Mouse (Mus musculus) lung, postnatal 36 days (tissue): ENCODE measurements at regions not wholly inside any gene's neighbourhood (a gene's known extent, or its start where the extent isn't known, plus 50 kb on each side); places are given as distances from the start of the nearest gene placed in this dataset.
A peak's percentile ranks its signal among the peaks of the same experiment; 100 is the strongest.
"Not testable (repeated sequence)": the region's sequence is repeated elsewhere in the genome, so short reads cannot be mapped to it uniquely, and the experiment has no call there.

Source experiments
- DNase-seq: peaks from one replicate; pipeline ENCODE4 v3.0.0; 2022; ENCODE audit warnings: mixed read lengths

DNA sequence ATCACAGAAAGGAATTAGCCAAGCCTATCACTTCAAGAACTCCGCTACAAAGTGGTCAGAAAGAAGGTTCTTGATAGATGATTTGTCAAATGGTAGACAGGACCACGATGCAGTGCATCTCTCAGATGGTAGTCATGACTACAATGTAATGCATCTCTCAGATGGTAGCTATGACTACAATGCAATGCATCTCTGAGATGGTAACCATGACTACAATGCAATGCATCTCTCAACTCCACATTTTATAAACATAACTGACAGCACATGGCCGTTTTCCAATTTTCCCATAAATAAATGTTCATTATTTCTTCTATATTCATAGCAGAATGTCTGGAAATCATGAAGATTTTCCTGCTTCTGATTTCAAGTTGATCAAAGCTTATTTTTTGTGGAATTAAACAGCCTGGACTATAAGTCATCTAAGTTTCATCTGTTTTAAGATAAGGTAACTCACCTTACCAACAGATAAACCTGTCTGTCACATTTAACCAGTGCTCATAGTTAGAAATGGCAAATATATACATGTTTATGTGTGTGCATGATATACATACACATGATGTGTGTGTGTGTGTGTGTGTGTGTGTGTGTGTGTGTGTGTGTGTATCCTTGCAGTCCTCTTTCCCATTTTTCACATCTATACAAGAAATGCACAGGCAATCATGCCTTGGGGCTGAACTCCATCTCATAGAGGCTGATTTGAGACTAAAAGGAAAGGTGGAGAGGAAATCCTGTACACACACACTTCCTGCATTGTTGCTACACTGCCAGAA lies 122.4 kb downstream of the Phf3 start:
- no peak for DNase-seq

DNA sequence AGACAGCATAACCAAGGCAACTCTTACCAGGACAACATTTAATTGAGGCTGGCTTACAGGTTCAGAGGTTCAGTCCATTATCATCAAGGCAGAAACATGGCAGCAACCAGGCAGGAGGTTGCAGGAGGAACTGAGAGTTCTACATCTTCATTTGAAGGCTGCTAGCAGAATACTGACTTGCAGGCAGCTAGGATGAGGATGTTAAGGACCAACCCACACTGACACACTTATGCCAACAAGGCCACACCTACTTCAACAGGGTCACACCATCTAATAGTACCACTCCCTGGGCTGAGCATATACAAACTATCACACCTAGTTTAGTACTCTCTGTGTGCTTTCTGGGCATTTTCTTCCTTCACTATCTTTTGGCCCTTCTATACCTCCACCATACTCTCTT lies 131.8 kb downstream of the Phf3 start:
- no peak for DNase-seq

DNA sequence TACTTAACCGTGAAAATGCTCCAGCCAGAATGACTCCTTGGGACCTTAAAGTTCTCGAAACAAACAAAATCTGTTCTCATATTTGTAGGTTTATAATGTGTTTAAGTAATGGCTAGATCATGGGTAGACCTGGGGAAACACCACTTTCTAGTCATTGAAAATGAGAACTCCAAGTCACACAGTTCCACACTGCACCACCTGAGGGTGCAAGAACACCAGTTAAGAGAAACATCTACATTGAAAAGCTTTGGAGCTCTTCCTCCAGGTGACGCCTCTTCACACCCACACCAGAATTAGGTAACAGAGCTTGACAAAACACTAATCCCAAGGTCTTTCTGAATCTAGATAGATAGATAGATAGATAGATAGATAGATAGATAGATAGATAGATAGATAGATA lies 132.9 kb downstream of the Phf3 start:
- peak; percentile 78 for DNase-seq

DNA sequence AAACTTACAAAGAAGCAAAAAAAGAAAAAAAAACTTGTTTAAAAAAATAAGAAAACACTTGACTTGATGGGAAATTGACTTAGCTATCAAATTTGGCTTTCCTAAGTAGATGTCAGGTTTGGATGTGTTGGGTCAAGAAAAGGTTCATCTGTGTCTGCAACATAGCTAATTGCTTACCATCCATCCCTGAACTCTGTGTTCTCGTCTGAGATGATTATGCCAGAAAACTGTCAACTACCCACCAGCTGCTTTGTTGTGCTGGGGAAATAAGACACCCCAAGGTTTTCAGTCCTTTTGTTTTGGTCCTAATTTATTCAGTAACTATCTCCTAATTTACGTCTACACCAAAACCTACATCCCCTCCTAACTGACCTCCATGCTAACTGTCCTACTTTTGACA lies 152.2 kb downstream of the Phf3 start:
- DNase-seq = no peak

DNA sequence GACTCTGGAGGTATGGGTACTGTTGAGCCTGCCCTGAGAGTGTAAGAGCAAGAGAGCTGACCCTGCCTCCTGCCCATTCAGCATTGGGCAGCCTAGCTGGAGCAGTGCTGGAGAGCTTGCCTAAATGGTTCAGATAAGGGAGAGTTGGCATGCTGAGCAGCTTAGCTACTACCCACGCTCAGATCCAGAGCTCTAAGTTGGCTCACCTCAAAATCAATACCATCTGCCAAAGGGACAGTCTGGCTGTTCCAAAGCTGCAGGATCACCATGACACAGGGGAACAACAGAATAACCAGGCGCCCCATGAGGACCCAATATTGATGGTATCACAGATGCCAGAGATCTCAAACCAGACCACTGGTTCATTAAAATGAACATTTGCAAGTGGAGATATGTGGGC lies 152.9 kb downstream of the Phf3 start:
- no peak for DNase-seq

DNA sequence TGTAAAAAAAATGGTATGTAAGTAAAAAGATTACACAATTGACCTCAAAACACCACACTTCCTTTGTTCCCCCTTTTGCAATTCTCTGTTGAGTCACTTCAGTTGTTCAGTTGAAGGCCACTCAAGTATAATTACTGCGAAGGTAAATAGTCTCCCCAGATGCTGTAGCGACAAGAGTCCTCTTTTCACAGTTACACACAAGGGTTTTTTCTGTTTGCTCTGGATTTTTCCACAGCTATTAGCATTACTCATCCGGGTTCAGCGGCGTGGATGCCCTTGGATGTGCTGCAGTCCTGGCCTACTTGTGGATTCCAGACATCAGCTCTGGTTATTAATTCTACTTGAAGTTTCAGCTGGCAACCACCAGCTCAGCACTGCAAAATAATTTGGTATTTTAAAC lies 155.1 kb downstream of the Phf3 start:
- peak; percentile 82 for DNase-seq

DNA sequence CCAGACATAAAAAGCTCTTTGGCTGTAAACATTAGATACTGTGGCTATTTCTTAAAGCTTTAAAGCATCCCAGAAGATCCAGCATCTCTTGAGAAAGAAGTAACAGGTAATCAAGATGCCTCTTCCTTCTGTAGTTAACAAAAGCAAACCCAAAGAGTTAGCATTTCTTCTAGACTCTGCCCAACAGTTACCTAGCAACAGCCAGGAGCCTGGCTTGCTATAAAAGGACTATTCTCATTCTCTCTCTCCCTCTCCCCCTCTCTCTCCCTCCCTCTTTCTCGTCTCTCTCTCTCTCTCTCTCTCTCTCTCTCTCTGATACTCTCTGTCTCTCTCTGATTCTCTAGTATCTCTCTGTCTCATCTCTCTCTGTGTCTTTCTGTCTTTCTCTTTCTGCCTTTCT lies 157.4 kb downstream of the Phf3 start:
- no peak for DNase-seq

DNA sequence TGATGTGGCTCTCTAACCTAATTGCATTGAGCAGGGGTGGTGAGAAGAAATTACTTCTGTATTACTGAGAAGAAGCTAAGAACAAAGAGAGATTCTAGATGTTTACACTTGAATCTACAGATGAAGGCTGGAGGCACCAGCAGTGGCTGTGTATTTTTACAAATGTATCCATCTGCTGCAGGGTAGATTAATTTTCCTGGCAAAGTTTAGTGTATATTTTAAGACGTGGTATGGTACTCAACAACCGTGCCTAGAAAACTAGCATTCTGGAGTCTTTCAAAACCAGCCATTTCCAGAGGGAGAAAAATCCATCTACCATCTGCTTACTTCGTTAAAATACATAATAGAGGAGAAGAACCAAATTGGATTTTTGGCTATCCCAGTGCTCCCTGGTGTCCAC lies 172.6 kb downstream of the Phf3 start:
- no peak for DNase-seq

DNA sequence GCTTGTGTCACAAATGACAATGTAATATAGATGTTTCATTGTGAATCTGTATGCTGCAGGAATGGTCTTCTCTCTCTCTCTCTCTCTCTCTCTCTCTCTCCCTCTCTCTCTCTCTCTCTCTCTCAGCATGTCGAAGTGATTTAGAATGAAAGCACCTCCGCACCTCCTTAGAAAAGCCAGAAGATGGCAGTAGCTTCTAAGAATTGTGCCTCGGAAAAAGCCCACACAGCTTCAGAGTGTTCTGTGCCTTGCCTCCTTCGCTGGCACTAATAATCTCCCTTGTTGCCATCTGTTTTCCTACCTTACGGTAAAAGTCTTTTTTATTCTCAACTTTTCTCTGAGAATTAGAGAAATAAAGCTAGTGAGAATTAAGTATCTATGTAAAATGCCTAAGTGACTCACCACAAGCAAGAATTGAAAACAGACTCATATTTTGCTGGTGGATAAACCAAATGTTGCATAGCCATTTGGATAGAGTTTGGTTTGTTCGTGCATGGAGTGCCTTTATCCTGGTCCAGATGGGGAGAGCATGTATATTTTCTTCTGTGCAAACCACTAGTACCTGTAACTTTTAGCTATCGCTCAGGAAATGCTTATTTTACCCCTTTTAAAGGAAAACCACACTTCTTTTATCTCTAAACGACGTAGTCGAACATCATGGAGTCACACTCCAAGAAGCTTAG lies 173.2 kb downstream of the Phf3 start:
- DNase-seq = peak; percentile 46

DNA sequence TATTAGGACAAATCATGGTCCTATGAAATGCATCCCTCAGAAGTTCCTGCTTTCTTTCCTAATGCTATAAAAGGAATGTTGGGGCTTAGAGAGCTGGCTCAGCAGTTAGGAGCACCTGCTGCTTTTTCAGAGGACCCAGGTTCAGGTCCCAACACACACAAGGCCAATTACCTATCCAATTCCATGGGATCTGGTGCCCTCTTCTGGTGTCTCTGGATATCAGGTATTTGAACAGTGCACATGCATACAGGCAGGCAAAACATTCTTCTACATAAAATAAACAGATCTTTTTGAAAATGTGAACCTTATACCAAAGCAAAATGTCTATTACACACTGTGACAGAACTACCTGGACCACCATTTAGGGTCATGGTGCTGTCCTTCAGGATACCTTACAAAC lies 177.4 kb downstream of the Phf3 start:
- DNase-seq = no peak

DNA sequence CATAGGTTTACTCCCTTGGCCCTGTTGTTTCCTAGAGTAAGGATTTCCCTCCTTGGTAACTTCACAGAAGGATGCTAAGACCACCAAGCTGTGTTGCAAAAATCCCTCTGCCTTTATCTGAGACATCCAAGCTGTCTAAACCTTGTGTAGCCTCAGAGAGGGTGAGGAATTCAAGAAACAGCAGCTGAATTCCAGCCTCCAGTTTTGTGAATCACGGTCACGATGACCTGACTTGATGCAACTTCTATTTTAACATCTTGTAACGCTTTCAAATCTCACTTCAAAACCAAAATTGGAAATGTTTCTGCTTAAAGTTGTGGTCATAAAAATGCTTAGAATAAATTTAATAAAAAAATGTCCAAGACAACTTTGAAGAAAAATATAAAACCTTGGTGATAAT lies 188.4 kb downstream of the Phf3 start:
- no peak for DNase-seq

DNA sequence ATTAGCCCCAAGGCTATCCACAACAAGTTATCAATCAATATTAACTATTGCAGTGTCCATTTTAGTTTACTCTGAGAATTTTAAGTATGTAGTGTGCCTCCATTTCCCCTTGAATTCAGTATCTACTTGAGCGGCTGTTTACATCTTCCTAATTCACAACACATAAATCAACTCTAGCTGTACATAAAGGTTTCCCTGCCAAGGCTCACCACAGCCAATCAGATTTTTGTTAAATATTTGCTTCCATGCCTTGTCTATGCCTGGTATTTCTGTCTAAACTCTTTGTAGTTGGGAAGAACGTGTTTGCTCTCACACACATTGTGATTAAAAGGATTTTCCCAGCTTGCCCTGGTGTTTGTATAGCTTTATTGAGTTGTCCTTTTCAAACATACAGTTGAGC lies 189.8 kb downstream of the Phf3 start:
- no peak for DNase-seq

DNA sequence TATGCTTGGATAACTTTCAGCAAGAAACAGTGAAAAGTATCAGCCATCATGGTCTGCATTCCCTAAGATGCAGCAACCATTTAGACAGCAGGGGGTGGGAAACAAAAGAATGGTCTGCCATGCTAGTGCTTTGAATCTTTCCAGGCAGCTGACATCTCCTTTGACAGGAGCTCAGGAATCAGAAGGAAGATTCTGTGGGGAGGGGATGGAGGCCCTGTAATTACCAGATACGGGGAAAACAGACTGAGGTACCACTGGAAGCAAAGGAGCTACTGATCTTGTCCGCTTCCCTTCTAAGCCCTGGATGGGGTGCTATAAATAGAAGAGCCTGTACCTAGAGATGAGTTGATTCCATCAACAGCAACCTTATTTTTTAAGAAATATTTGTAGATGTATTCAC lies 233.9 kb downstream of the Phf3 start:
- DNase-seq = no peak

DNA sequence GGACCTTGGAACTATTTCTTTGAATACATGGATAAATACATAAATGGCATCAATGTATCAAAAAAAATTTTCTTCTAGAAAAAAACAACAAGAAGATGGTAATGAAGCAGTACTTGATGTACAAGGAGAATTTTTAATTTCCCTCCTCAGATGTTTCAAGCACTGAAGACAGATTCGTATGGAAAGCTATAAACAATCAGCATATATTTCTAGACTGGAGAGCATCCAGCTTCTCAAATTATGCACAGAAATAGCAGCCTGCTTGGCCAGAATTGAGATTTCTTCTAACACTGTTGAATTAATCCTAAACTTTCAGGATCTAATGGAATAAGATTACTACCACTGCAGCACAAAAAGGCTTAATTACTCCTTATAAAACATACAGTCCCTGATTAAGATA lies 241.0 kb downstream of the Phf3 start:
- DNase-seq = no peak

DNA sequence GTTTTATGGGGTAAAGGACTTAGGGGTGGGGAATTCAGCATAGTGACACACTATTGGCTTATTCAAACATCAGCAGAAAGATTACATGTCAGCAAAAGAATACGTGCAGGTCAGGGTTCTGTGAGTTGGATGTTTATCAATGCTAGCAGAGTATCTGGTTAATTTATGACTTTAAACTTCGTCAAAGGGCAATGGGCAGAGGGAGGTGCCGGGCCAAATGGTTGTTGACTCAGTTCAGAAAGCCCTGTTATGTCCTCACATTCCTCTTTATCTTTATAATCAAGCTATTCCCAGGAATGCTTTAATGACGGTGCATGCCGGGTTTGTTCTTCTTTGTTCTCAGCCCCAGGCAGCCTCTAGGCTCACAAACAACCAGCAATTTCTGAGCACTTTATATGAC lies 245.9 kb downstream of the Phf3 start:
- DNase-seq = not testable (repeated sequence)

DNA sequence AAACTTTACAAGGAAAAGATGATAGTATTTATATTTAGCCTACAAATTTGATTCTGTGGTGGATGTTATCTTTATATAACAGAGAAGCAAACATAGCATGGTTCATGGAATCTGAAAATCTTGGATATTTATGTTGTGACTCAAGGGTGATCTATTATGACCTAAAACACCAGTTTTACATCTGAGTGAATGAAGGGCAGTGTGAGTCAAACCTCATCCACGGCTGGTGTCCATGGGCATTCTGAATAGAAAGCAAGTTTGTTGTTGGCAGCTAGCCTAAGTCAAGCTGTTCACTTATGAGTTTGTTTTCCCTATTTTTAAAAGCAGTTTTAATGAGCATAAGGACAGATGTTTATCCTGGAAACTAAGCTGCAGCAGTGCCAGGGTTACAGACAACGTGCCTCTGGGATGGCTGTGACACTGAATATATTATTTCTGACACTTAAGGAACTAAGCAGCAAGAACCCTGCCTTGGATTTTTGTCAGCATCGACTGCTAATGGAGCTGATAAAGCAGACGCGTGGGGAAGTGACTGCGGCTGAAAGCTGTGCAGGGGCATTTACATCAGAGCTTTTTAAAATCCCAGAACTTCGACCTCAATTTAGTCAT lies 278.5 kb downstream of the Phf3 start:
- DNase-seq = no peak

DNA sequence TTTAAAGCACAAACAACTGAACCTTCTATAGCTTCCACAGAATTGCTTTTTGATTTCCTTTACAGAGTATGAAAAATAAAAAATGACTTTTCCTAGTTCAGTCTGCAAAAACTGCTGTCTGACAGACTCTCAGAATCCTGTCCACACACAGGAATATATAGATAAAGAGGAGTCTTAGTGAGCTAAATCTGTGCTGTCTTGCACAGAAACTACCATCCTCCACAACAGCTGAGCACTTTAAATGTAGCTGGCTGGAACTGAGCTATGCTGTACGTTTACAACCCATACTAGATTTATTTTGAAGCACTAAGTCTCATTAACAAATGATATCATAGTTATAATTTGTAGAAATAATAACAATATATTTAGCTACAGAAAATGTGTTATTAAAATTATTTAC lies 279.7 kb downstream of the Phf3 start:
- DNase-seq = no peak

DNA sequence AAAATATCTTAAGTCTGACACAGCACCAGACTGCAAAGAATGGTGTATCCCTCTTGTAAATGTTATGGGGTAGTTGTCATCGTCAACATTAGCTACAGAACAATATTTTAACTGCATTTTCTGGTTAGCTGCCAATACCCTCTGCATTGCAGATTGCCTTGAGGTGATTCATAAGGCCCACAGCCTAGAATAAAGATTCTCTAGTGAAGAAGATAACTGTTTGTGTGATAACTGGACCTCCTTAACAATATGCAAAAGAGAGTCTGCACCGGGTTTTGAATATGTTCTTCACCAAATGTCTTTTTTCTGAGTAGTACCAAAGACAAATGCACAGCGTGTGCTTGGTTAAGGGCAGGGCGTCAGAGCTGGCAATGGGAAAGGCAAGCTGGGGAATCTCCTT lies 283.0 kb downstream of the Phf3 start:
- no peak for DNase-seq

DNA sequence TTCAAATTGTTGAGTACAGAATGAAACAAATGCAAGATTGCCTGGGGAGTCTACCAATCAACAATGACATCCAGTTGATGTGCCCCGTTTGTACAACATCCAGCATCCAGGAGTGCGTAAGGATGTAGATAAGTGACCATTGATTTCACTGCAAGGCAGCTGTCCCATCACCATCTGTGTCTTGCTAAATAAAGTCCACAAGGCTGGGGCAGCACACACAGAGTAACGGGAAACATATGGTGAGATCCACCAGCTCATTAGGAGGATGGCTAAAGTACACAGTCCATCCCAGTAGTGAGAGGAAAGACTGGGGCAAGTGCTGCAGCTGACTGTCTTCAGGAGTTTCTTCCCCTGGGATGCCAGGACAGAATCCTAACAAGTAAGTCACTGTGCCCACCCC lies 284.8 kb downstream of the Phf3 start:
- DNase-seq = no peak

DNA sequence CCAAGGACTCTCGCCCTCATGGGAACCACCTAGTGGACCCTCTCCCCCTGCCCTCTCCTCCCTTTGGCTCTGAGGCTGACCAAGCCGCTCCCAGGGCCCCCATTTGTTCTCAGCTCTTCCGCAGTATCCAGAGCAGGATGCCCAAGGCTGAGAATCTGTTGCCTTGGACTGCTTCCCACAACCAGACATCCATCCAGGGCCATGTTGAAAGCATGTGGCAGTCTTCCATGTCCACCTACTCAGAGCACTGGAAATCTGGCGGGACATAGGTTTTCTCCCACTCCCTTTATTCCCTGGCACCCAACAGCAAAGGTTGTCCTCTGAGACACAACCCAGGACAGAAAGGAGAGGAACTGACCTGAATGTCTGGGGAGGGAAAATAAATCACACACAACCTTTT lies 285.4 kb downstream of the Phf3 start:
- no peak for DNase-seq

DNA sequence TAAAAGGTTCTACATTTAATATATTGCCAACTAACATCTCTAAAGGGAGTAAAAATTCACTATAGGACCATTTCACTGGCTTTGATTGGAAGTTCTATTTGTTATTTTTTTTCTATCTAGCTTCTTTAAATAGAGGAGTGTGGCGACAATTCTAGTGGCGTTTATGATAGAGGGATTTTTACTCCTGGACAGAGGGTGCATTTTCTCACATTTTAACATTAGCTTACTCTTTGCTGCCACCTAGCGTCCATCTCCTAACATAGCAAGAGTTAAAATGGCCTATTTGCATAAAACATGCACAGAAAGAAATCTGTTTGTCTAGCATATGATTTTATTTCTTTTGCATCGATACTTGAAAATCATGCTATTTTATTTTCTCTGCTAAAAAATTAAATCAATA lies 288.9 kb downstream of the Phf3 start:
- peak; percentile 19 for DNase-seq

DNA sequence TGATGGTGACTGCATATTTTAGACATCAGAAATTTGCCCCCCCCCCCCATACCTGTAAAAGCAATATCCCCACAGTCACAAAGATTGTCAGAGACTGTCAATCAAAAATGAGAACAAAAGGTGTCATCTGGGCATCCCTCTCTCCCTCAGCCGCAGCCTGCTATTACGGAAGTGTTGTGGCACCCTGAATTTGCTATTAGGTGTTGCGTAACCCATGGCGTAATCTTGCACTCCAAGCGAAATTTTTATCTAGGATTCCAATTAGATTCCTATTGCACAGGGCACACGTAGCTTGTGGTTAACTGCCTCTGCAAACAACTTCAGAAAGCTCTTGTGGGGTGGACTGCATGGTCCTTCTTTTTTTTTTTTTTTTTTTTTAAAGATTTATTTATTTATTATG lies 289.9 kb downstream of the Phf3 start:
- peak; percentile 11 for DNase-seq

DNA sequence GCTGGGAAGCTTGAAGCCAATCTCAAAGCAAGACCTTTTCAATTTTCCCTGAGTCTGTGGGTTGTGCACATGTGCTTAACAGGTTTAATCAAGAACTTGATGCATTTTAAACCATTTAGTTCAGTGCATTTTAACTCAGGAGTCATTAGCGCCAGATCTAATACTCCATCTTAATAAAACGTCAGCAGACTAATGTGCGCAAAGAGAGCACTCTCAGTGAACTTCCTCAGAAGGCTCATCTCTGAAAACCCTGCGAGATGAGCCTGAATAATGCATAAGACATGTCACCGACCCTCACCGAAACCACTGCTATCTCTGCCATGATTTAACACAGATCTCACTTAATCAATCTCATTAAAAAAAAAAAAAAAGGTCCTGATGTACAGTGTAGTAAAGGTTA lies 309.0 kb downstream of the Phf3 start:
- no peak for DNase-seq

DNA sequence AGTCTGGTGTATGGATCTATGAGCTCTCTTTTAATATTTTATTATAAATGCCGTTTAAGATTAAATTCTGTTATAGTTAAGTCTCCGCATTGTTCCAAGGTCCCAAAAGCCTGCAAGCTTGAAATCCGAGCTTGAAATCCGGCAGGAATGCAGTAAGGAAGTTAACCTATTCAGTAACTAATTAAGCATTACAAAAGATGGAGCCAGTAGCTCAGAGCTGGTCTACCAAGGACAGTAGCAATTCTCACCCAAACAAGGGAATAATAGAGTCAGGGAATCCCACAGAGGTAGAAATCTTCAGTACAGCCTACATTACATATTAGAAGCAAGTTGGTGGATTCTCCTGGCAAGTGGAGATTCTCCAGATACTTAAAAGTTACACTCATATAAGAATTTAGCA lies 325.0 kb downstream of the Phf3 start:
- not testable (repeated sequence) for DNase-seq
